Mouse (Mus musculus): Measurements from ENCODE around the gene Hsd17b14. TPM values are rescaled to one million over a fixed set of nuclear protein-coding genes. Genes with fewer than 3 reads are reported as not detected.

The Hsd17b14 gene
- polyA plus RNA-seq, 1 experiment from 2014 or later = 0.92 TPM

GRCm38 (mm10) chr7:45538163-45539041, 16.3 kb upstream of the Hsd17b14 start:
- Histone ChIP-seq H3K27ac (replicated peaks) (peak overlapping the region; percentile 72), H3K4me3 (peak overlapping the region; percentile 62), H3K27me3 (replicated peaks; ENCODE audit: low read depth, poor library complexity, severe bottlenecking) (no peaks in the 10 kb centered on the region; the same call in 1 of the 2 replicates), H3K36me3 (replicated peaks) (no peaks in the 10 kb centered on the region), H3K9me3 (no peaks in the 10 kb centered on the region), H3K4me1 (peaks cover 17% of the 10 kb centered on the region)
- 3% methylated on average over 29 of the region's 29 CpGs for WGBS
- peak; percentile 61 for DNase-seq (ENCODE audit: low spot score)

- Histone ChIP-seq H3K9me3 (no peaks in the 10 kb centered on the region), H3K4me1 (peaks cover 17% of the 10 kb centered on the region), H3K27me3 (replicated peaks; ENCODE audit: low read depth, poor library complexity, severe bottlenecking) (no peaks in the 10 kb centered on the region; the same call in 1 of the 2 replicates), H3K36me3 (replicated peaks) (no peaks in the 10 kb centered on the region), H3K4me3 (no peak overlapping the region), H3K27ac (replicated peaks) (peak overlapping the region; percentile 30; the same call in 1 of the 2 replicates)
- 89% methylated on average over 3 of the region's 3 CpGs for WGBS
- no peak for DNase-seq (ENCODE audit: low spot score)
These were observed 15.6 kb upstream of the Hsd17b14 start for GRCm38 (mm10) chr7:45539095-45539494.

- DNase-seq (ENCODE audit: low spot score) = no peak
- H3K4me1 ChIP-seq = peaks cover 17% of the 10 kb centered on the region
- no peaks in the 10 kb centered on the region for H3K36me3 ChIP-seq (replicated peaks)
- H3K27me3 ChIP-seq (replicated peaks; ENCODE audit: low read depth, poor library complexity, severe bottlenecking) = no peaks in the 10 kb centered on the region; the same call in 1 of the 2 replicates
- WGBS = 76% methylated on average over 2 of the region's 2 CpGs
- H3K9me3 ChIP-seq = no peaks in the 10 kb centered on the region
- H3K27ac ChIP-seq (replicated peaks) = no peak overlapping the region
- no peak overlapping the region for H3K4me3 ChIP-seq
These were observed 14.5 kb upstream of the Hsd17b14 start for GRCm38 (mm10) chr7:45540213-45540612.

- H3K27ac ChIP-seq (replicated peaks) = no peak overlapping the region
- H3K4me1 ChIP-seq = no peaks in the 10 kb centered on the region; the same call in 1 of the 2 replicates
- H3K9me3 ChIP-seq = no peaks in the 10 kb centered on the region
- H3K36me3 ChIP-seq (replicated peaks) = no peaks in the 10 kb centered on the region
- DNase-seq (ENCODE audit: low spot score) = no peak
- H3K4me3 ChIP-seq = no peak overlapping the region
- H3K27me3 ChIP-seq (replicated peaks; ENCODE audit: low read depth, poor library complexity, severe bottlenecking) = no peaks in the 10 kb centered on the region
- WGBS = 87% methylated on average over 1 of the region's 1 CpGs
These were observed 10.2 kb upstream of the Hsd17b14 start for GRCm38 (mm10) chr7:45544525-45544924.

GRCm38 (mm10) chr7:45549641-45550436, 4.9 kb upstream of the Hsd17b14 start:
- no peak overlapping the region for H3K27ac ChIP-seq (replicated peaks)

GRCm38 (mm10) chr7:45550821-45551511, 3.7 kb upstream of the Hsd17b14 start:
- no peak for DNase-seq (ENCODE audit: low spot score)
- Histone ChIP-seq H3K36me3 (replicated peaks) (no peaks in the 10 kb centered on the region), H3K4me1 (peaks cover 14% of the 10 kb centered on the region), H3K27me3 (replicated peaks; ENCODE audit: low read depth, poor library complexity, severe bottlenecking) (no peaks in the 10 kb centered on the region), H3K27ac (replicated peaks) (no peak overlapping the region), H3K4me3 (no peak overlapping the region), H3K9me3 (no peaks in the 10 kb centered on the region)
- 79% methylated on average over 11 of the region's 11 CpGs for WGBS

More at GRCm38 (mm10) chr7:45549641-45550436, 4.9 kb upstream of the Hsd17b14 start:
- Histone ChIP-seq H3K4me1 (peaks cover 12% of the 10 kb centered on the region), H3K36me3 (replicated peaks) (no peaks in the 10 kb centered on the region), H3K9me3 (no peaks in the 10 kb centered on the region), H3K4me3 (no peak overlapping the region), H3K27me3 (replicated peaks; ENCODE audit: low read depth, poor library complexity, severe bottlenecking) (no peaks in the 10 kb centered on the region)
- 88% methylated on average over 16 of the region's 16 CpGs for whole genome bisulfite sequencing
- DNase-seq (ENCODE audit: low spot score) = no peak

GRCm38 (mm10) chr7:45551512-45551883, 3.2 kb upstream of the Hsd17b14 start:
- no peaks in the 10 kb centered on the region for H3K27me3 ChIP-seq (replicated peaks; ENCODE audit: low read depth, poor library complexity, severe bottlenecking)
- H3K9me3 ChIP-seq = no peaks in the 10 kb centered on the region
- H3K4me1 ChIP-seq = peaks cover 19% of the 10 kb centered on the region
- no peak overlapping the region for H3K4me3 ChIP-seq
- H3K27ac ChIP-seq (replicated peaks) = no peak overlapping the region
- H3K36me3 ChIP-seq (replicated peaks) = no peaks in the 10 kb centered on the region
- DNase-seq (ENCODE audit: low spot score) = no peak
- WGBS = 83% methylated on average over 8 of the region's 8 CpGs

- Histone ChIP-seq H3K27me3 (replicated peaks; ENCODE audit: low read depth, poor library complexity, severe bottlenecking) (no peaks in the 10 kb centered on the region), H3K9me3 (no peaks in the 10 kb centered on the region), H3K4me3 (no peak overlapping the region), H3K4me1 (peaks cover 20% of the 10 kb centered on the region), H3K27ac (replicated peaks) (no peak overlapping the region), H3K36me3 (replicated peaks) (no peaks in the 10 kb centered on the region)
- WGBS = 64% methylated on average over 8 of the region's 8 CpGs
- no peak for DNase-seq (ENCODE audit: low spot score)
These were observed 1.2 kb upstream of the Hsd17b14 start for GRCm38 (mm10) chr7:45553519-45553918.

GRCm38 (mm10) chr7:45553990-45554389, 703 bp upstream of the Hsd17b14 start:
- Histone ChIP-seq H3K9me3 (no peaks in the 10 kb centered on the region), H3K4me3 (no peak overlapping the region), H3K27ac (replicated peaks) (no peak overlapping the region), H3K36me3 (replicated peaks) (no peaks in the 10 kb centered on the region), H3K4me1 (peaks cover 23% of the 10 kb centered on the region), H3K27me3 (replicated peaks; ENCODE audit: low read depth, poor library complexity, severe bottlenecking) (no peaks in the 10 kb centered on the region)
- DNase-seq (ENCODE audit: low spot score) = no peak
- 90% methylated on average over 2 of the region's 2 CpGs for WGBS

- Histone ChIP-seq H3K4me3 (no peak overlapping the region), H3K27ac (replicated peaks) (no peak overlapping the region), H3K36me3 (replicated peaks) (no peaks in the 10 kb centered on the region), H3K4me1 (peaks cover 28% of the 10 kb centered on the region), H3K27me3 (replicated peaks; ENCODE audit: low read depth, poor library complexity, severe bottlenecking) (no peaks in the 10 kb centered on the region), H3K9me3 (no peaks in the 10 kb centered on the region)
- 31% methylated on average over 8 of the region's 8 CpGs for WGBS
- peak; percentile 84 for DNase-seq (ENCODE audit: low spot score)
These were observed 1.1 kb downstream of the Hsd17b14 start for GRCm38 (mm10) chr7:45555787-45556186.

- no peak overlapping the region for H3K27ac ChIP-seq (replicated peaks)
- no peaks in the 10 kb centered on the region for H3K9me3 ChIP-seq
- 68% methylated on average over 6 of the region's 6 CpGs for WGBS
- H3K4me1 ChIP-seq = peaks cover 39% of the 10 kb centered on the region
- no peak overlapping the region for H3K4me3 ChIP-seq
- DNase-seq (ENCODE audit: low spot score) = no peak
- no peaks in the 10 kb centered on the region for H3K36me3 ChIP-seq (replicated peaks)
- no peaks in the 10 kb centered on the region for H3K27me3 ChIP-seq (replicated peaks; ENCODE audit: low read depth, poor library complexity, severe bottlenecking)
These were observed 4.2 kb downstream of the Hsd17b14 start for GRCm38 (mm10) chr7:45558907-45559306.

GRCm38 (mm10) chr7:45560241-45560640, 5.5 kb downstream of the Hsd17b14 start:
- no peak overlapping the region for H3K27ac ChIP-seq (replicated peaks)
- H3K27me3 ChIP-seq (replicated peaks; ENCODE audit: low read depth, poor library complexity, severe bottlenecking) = no peaks in the 10 kb centered on the region
- H3K4me1 ChIP-seq = peaks cover 32% of the 10 kb centered on the region
- no peak for DNase-seq (ENCODE audit: low spot score)
- whole genome bisulfite sequencing = 85% methylated on average over 7 of the region's 7 CpGs
- H3K4me3 ChIP-seq = no peak overlapping the region
- no peaks in the 10 kb centered on the region for H3K9me3 ChIP-seq
- H3K36me3 ChIP-seq (replicated peaks) = no peaks in the 10 kb centered on the region
